Mouse (Mus musculus) lung, adult 2 months (tissue): ENCODE results near the gene Catsperd.

ENCODE experiments used
- CTCF ChIP-seq: fragments of 200-500 bp; IDR thresholded peaks from 2 replicates; pipeline ENCODE4 v1.5.1; 2011; ENCODE audit warnings: mild to moderate bottlenecking, low read length, control low read depth; ENCODE audit not compliant: insufficient read depth
- POLR2A ChIP-seq: fragments of 200-500 bp; IDR thresholded peaks from 2 replicates; pipeline ENCODE4 v1.6.1; 2011; ENCODE audit warnings: low read depth, mild to moderate bottlenecking, control low read depth, low read length, borderline replicate concordance; ENCODE audit errors: extremely low read depth

DNA sequence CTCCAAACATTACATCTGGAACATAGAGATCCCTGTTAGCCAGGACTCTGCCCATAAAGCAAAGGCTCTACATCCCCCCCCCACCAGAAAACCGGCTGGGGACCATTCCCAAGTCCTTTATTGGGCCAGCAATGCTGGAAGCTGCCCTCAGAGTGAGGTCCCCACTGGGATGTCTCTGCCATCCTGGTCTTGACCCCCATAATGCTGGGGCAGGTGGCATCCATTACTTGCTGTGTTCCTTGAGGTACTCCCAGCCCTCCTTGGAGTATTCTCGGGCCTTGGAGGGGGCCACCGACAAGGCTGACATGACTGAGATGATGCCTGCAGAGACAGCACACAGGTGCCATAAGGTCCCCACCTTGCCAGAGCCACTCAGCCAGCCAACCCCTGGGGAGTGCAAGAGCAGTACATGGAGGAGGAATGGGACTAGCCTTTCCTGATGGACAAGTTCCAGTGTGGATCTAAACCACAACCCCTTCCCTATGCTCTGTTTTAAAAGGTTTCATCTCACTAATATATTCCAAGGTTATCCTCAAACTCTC is 20.4 kb upstream of the Catsperd start:
- TF ChIP-seq CTCF (no peak), POLR2A (no peak)
